Mouse (Mus musculus) kidney, adult 2 months (tissue): Measurements from ENCODE around the gene Pknox2.

Experiments
- CTCF ChIP-seq: fragments of 200-500 bp; conservative IDR thresholded peaks from 2 replicates; pipeline ENCODE4 v1.5.1; 2011; ENCODE audit warnings: low read depth, mild to moderate bottlenecking, control low read depth, low read length, moderate library complexity, mixed read lengths; ENCODE audit not compliant: insufficient read depth, insufficient read length
- POLR2A ChIP-seq: fragments of 200-500 bp; IDR thresholded peaks from one replicate; pipeline ENCODE4 v1.6.1; 2011; ENCODE audit warnings: low read depth, low read length, control low read depth

GRCm38 (mm10) chr9:36916915-36917314 lies 230.3 kb downstream of the Pknox2 start:
- TF ChIP-seq CTCF, result no peak
- no peak for TF ChIP-seq POLR2A
